Mouse (Mus musculus) gastrocnemius, postnatal 4 days (tissue): ENCODE data around the gene Hist2h4. TPM values are rescaled to one million over a fixed set of nuclear protein-coding genes. Genes with fewer than 3 reads are reported as not detected.
"Not testable (repeated sequence)": the region's sequence is repeated elsewhere in the genome, so short reads cannot be mapped to it uniquely, and the experiment has no call there.

Experiments used
- DNase-seq, 2 experiments: peaks; one replicate each; pipeline ENCODE4 v3.0.0; 2021 to 2022; ENCODE audit warnings: low spot score in 2 of 2, mixed read lengths in 2 of 2
- long read RNA-seq, 2 experiments: library from polyadenylated mRNA; stranded (forward); transcript quantifications; one replicate each; pipeline ENCODE4 v2.0.0; 2021
- total RNA-seq, 2 experiments: library from RNA; stranded (reverse); gene quantifications; 2 replicates each; pipeline ENCODE4 v1.2.3; 2021

Gene Hist2h4
- 10 to 100 TPM; 74.6 to 96.7 TPM for total RNA-seq
- long read RNA-seq, experiment 1, result 0 reads
- long read RNA-seq, experiment 2, result 0 reads

DNA sequence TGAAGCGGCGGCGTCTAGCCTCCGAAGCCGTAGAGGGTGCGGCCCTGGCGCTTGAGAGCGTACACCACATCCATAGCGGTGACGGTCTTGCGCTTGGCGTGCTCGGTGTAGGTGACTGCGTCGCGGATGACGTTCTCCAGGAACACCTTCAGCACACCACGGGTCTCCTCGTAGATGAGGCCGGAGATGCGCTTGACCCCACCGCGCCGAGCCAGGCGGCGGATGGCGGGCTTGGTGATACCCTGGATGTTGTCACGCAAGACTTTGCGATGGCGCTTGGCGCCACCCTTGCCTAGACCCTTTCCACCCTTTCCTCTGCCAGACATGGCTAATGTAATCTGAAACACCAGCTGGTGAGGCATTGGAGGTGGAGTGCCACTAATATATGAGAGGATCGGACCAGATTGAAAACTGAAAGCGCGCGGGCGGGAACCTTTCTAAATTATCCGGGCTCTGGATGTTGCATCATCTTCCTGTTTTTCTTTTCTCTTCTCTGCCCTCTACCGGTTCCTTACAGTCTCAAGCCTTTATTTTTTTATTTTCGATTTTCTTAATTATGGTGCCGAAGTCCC is at the start of gene Hist2h4:
Gene Hist2h4, minus strand, starts transcription at position 333 of the 572 bp plus-strand sequence.
- DNase-seq, result peak; percentile 83 to 92

DNA sequence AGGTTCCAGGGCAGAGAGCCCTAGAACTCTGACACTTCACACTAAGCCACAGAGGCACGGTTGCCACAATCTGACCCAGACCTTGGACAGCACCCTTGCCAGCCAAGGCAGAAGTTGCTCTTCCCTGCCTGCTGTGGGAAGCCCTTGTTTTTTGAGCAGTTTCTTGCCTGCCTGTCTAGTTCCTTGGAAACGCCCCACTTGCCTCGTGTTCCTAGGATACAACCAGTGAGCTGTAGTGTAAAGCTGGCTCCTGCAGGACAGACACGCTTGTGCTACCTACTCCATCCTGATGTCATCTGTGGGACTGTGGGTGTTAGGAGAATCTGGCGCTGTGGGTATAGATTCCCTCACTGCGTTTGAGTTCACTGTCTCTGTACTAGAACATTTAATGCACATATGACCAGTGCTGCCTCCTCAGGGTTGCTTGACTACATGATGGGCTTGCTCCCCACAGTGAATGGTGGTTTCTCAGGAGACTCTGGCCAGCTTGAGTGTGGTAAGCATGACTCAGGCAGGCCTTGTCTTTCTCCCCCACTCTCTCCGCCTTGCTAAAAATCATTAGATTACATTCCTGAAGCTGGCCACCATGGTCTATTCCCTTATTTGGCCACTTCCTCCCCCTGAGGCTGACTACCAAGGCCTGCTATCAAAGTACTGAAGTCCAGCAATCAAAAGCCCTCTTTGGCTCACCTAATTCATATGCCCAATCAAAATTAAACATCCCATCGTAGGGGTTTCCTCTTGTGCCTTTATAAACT is 49.4 kb upstream of the Hist2h4 start:
- DNase-seq, result no peak

DNA sequence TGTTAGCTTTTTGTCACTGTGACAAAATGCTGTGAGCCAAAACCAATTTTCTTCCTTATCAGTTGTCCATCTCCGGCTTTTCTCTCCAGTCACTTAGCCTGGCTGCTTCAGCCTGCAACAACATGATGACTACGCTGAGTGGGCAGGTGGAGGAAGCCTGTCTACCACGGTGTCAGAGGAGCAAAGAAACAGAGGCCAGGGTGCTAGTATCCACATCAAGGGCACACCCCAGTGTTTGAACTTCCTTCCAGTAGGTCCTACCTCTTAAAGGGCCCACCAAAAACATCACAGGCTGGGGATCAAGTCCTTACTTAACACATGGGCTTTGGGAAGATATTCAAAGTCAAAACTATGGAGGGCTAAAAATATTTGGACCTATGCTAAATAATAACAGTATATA is 46.3 kb upstream of the Hist2h4 start:
- DNase-seq, result no peak

DNA sequence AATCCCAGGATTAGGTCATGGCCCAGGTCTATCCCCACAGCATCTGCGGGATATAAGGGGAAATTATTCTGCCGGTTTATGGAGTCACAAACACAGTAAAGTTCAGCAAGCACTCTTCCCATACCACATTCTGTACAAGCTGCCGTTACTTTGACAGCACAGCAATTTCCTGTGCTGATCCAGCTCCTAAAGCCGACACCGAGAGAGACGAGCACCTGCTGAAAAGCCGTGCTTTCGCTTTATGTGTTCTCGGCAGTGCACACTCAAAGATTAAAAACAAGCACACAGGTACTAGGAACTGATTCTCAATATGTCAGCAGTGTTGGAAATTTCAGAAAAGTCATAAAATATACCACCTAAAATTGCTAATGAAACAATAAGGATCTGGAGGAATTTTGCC is 43.4 kb upstream of the Hist2h4 start:
- no peak for DNase-seq

DNA sequence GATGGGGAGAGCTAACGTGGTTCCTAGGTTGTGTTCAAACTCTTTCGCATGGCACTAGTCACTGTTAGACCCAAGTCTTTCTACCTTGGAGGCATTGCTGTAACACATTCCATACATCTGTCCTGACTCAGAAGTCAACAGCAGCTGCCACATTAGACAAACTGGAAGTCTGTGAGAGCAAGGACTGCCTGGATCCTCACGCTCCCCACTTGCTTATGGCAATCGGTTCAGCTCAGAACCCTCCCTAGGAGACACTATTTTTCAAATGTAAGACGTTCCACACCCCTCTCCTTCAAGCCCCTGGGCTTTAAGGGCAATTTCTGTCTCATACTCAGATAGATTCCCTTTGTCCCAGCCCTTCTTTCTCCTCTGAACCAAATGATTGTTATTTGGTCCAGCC is 39.0 kb upstream of the Hist2h4 start:
- DNase-seq, result no peak

DNA sequence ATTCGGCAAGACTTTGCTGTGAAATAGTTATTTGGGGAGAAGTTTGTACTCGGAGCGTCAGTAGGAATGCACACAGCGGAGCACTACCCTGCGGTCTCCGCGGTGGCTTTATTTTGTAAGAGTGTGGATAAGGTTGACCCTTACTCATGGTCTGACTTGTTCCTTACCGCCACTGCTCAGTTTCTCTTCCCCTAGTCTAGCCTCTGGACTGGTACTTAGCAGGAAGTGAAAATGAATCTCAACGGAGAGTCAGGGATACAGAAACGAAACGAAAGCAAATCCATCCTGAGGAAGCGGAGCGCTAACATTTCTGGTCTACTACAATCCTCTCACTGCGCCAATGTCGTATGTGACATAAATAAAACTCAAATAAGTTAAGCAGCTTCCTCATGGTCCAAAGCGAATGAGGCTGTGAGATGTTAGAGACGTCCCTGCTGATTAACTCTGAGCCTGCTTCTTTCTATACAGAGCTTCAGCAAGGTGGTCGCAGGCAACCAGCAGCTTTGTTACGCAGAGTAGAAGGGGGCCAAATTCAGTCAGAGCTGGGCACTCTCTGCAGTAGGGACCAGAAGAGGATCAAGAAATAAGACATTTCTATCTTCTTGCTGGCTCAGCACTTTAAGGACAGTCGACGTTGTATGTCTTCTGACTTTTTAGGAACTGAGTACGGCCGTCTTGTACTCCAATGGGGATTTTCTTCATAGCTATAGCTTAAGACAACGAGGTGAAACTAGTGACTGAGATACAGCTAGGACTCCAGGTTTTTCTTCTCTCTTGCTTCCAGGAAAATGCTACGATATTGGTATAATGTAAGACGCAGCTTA is 37.8 kb upstream of the Hist2h4 start:
- DNase-seq, result no peak

DNA sequence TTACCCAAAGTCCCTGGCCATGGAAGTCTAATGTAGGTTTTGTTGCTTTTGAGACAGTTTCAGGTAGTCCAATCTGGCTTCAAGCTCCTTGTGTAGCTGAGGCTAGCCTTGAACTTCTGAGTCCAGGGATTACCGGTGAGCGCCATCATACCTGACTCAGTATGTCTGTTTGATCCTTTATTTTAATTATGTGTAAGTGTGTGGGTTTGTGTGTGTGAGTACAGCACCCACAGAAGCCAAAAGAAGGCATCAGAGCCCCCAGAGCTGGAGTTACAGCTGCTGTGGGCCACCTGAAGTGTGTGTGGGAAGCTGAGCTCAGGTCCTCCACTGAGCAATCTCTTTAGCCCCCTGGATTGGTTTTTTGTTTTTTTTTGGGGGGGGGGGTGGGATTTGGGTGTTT is 36.5 kb upstream of the Hist2h4 start:
- DNase-seq, result no peak

DNA sequence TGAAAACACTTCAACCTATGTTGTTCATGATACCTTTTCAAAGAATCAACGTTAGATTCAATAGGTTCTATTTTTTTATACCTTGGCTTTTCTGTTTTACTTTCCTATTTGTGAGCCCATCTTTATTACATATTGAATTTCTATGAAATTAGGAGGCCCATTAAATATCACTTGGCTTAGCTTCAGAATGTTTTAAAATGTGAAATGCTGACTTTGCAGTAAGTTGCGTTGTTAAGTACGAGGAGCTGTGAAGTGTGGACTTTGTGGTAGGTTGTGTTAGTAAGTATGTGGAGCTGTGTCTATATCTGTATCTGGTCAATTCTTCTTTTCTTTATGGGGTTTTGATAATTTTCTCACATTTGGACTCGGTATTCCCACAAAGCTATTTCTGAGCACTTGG is 35.2 kb upstream of the Hist2h4 start:
- no peak for DNase-seq

DNA sequence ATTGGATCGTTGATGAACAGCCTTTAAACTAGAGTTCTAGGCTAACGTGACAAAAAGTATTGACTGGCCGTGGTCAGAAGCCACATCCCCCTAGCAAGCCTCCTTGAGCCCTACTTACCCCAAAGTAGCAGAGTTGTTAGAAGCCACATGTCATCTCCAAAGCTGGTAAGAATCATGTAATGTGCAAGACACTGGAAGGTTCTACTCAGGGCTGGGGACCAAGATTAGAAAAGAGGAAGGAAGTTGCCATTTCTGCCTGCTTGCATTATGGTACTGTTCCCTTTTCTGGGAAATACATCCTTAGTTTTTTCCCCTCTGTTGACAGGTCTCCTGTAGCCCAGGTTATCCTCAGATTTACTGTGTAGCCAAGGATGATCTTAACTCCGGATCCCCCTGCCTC is 30.7 kb upstream of the Hist2h4 start, which contains the start of gene Fcgr1:
Gene Fcgr1, minus strand, starts transcription at position 183 of the 400 bp plus-strand sequence.
- no peak for DNase-seq

DNA sequence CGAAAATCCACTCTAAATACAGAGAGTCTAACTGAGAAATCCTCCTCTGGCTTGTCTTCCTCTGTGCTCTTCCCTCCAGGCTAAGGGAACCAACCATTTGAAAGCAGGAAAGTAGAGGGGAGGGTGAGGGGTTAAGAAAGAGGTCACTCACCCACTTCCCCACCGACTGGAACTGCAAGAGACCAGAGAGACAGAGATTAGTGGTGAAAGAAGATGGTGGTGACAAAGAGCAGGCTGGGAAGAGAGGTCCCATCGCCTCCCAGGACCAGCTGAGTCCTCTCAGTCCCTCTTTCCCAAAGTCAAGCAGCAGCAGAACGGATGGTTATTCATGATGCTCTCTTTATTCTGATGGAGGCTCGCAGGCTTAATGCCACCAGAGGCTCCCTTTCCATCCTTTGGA is 30.3 kb upstream of the Hist2h4 start:
- no peak for DNase-seq

DNA sequence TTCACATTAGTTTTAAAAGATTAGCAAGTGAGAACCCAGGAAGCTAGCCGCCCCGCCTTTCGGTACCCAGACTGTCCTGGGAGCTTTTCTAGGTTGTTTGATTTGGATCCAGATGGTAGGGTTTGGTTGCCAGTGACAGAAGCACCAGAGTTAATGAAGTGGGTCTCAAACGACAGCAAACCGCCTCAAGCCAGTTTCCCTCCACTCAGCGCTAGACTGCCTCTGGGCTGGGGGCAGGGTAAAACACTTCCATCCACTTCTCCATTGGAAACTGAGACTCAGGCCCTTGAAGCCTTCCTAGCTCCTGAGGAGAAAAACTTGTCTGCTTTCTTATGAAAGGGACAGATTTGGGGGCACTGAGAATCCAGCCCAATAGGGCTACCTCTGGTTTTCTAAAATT is 29.5 kb upstream of the Hist2h4 start:
- no peak for DNase-seq

DNA sequence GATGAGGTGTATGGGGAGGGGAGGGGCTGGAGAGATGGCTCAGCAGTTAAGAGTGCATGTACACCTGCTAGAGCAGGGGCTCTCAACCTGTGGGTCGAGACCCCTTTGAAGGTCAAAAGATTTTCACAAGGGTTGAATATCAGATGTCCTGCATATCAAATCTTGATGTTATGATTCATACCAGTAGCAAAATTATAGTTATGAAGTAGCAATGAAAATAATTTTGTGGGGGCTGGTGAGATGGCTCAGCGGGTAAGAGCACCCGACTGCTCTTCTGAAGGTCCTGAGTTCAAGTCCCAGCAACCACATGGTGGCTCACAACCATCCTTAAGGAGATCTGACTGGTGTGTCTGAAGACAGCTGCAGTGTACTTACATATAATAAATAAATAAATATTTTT is 27.6 kb upstream of the Hist2h4 start:
- DNase-seq, result not testable (repeated sequence)

DNA sequence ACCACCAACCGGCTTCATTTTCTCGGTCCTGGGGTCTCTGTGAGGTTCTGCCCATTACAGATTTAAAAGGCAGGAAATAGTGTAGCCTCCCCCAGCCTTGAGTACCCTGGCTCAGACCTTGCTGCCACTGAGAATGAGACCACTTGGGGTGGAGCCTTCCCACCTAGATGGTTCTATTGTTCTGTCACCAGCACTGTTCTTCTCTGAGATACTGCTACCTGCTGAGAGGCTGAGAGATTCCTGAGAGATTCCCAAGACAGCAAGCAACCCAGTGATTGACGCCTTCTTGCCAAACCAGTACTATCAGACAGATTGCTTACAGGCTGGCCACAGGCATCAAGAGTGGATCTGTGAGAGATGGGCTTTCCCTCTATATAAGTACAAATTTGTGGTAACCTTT is 26.1 kb upstream of the Hist2h4 start:
- DNase-seq, result no peak

DNA sequence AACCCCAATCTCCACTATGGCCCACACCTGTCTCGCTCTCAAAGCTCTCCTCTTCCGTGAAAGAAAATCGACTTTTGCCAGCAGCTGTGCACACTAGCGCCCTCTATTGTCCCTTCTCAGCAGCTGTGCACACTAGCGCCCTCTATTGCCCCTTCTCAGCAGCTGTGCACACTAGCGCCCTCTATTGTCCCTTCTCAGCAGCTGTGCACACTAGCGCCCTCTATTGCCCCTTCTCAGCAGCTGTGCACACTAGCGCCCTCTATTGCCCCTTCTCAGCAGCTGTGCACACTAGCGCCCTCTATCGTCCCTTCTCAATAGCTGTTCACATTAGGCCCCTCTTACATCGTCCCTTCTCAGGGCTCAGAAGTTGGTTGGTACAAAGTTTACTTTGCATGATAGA is 24.2 kb upstream of the Hist2h4 start:
- DNase-seq, result not testable (repeated sequence)

DNA sequence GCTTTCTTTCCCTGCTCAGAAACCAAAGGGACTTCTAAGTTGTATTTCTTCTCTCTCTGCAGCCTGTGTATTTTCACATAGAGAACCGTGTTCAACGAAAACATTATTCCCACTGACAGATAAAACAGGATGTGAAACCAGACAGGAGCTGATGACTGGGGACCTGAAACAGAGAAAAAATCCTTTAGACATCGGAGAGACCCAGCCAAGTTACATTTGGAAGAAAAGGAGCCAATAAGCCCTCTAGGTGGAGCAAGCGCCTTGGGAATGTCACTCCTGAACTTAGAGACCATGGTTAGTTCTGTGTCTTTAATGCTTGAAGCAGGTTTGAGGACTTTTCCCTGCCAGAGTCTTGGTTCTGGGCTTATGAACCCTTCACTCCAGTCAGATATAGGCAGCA is 21.3 kb upstream of the Hist2h4 start:
- DNase-seq, result no peak

DNA sequence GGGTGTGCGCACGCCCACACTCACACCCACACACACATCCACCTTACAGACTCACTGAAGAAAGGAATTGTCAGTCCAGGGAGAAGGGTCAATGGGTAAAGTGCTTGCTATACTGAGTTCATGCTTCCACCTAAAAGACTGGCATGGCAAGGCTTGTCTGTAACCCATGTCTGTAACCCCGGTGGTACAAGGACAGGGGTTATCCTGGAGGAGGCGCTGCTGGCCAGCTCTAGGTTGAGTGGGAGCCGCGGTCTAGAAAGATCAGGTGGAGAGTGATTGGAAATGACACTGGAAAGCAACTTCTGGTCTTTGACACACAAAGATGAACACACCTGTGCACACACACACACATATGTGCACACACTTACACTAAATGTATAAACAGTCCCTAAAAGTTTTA is 17.5 kb upstream of the Hist2h4 start:
- no peak for DNase-seq

DNA sequence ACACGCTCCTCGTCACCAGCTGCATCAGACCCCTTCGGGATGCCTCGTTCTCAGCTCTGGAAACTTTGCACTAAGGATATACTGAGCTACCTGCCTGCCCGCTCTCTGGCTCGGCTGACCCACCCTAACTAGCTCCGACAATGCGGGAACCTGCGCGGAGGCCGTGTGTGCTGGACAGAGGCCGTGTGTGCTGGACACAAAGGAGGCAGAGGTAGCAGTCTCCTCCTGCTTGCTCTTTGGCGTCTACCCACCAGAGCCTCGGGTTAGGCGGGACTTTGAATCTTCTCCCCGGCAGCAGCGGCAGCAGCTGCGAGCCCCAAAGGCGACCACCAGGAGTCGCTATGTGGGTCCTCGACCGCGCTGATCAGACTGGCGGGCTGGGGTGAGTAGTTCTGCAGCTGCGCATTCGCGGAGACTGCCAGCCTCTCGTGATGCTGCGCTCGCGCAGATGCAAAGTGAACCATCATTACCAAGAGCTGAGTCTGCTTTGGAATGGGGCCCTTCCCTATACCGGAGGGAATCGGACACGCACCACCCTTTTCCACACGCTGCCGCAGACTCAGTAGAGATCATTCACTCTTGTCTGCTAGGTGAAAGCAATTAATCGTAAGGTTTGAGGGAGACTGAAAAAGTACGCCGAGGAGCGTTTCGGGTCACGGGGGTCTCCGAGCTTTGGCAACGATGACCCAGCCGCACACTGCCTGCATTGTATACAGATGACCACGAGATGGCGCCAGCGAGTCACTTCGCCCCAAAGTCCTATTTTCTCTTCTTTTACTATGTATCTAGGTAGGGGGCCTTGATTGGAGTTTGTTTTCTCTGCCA is 14.9 kb upstream of the Hist2h4 start:
- peak; percentile 87 to 95 for DNase-seq

DNA sequence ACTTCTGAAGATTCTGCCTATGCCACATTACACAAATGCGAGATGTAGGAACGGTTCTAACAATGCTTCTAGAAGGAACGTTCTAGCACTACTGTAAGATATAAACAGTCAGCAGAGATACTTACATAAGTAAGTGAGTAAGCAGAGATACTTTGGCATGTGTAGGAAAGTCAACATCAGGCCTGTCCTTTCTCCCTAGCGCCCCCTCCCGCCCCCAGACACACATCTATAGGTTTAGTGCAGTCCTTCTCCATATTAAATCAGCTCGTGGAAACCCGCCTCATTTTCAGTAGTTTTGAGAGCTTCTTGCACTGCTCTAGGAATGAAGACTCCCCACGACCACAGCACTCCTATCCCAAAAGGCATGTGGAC is 14.3 kb upstream of the Hist2h4 start:
- DNase-seq, result peak in 1 of 2 experiments; percentile 55

DNA sequence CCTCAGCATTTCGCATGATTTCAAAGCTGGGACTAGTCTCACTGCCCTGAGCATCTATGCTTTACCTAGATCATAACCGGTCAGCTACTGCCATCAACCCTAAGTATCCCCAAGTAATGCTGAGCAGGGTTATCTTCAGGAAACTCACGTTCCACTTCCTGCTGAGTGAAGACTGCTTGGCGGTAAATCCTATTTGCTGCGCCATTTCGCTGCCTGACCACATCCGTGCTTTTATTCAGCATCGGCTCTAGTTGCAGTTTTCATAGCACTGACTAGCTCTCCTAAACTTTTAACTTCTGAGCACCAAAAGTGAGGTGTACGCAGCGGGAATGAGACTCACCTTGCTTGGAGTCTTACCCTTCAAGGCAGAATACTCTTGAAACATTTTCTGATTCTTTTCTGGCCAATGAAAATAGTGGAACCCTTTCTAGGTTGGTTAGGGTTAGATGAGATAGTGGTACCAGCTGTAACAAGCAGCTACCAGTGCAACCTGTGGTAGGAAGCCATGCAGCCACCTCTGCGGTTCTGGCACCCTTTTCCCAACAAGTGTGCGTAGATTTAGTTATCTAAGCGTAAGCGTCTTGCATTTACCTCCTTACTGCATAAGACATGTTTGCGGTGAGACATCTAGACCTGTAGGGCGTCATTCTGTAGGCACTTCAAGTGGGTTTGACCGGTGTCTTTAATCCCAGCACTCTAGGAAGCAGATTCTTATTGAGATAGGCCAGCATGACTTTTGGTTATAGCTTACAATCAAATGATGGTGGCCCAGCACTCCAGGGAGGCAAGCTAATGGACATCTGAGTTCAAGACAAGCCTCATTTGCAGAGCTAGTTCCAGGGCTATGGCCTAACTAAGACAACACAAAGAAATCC is 10.7 kb upstream of the Hist2h4 start:
- no peak for DNase-seq
